Mouse (Mus musculus) spleen, postnatal 4 days (tissue): ENCODE measurements around the gene Tmem17.
A peak's percentile ranks its signal among the peaks of the same experiment; 100 is the strongest.

Source experiments
- DNase-seq, 2 experiments: peaks; one replicate each; pipeline ENCODE4 v3.0.0; 2022; ENCODE audit warnings: low spot score in 2 of 2

Gene Tmem17

DNA sequence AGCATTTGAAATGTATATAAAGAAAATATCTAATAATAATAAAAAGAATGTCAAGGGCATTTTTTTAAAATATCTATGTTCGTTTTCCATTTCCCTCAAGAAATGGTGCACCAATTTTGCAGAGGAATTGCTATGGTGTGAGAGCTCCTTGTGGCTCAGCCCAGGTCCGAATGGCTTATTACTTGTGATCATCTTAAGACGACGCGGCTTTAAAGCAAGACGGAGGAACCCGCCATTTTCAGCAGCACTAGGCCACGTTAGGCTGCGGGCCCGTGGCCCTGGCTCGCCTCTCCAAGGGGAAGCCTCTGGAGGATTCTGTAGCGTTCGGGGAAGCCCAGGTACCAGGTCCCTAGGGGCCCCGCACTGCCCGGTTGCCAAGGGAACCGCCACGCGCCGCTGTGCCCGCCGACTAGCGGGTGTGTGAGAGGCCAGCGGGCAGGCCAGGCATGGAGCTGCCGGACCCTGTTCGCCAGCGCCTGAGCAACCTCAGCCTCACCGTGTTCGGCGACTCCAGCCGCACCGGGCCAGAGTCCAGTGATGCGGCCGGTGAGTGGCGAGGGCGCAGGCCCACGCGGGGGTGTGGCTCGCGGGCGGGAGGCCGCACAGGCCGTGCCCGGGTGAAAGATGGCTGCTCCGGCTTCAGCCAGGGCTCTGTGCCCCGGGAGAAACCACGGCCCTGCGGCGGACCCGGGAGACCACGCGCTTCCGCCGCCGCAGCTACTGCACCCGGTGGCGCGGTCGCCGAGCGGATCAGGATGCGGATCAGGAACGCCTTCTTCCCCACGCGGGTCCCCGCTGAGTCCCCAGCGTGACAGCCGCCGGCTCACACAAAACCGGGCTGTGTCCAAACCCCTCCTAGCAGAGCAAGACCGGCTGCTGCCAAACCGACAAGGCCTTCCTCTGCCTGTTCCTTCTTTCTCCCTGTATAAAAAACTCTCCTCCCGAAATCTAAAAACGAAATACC is at the start of gene Tmem17:
Gene Tmem17, plus strand, starts transcription at position 51 of the 964 bp plus-strand sequence.
- DNase-seq: peak; percentile 77 to 90

DNA sequence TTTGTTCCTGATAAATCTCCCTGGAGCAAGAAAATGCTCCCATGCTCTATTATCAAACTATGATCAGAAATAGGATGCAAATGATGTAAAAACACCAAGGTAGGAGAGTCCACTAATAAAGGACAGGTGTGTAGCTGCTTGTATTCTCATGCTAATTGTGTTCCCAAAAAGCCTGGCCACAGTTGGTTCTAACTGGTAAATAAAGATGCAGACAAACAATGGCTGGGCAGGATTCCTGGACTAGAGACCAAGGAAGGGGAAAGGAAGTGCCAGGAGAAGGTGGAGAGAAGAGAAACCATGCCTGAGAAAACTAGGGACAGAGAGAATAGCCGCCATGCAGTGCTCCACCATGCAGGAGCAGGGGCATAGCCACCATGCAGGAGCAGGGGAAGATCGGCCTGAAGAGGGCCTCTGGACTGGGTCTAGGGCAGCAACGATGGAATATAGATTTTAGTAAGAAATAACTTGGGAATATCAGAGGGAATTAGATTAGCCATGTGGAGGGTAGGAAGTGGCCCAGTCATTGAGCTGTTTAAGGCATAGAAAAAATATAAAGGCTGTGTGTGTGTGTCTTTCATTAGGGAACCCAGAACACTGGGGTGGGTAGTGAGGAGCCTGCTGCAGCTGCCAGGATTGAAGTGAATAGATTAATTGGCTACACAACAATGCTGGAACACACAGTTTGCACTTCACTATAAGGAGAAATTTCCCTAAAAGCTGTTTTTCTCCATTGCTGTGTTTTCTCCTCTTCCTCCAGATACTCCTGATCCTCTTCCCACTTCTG is 31.9 kb upstream of the Tmem17 start:
- no peak for DNase-seq

GRCm38 (mm10) chr11:22481639-22482361 is 30.1 kb upstream of the Tmem17 start:
- no peak for DNase-seq

DNA sequence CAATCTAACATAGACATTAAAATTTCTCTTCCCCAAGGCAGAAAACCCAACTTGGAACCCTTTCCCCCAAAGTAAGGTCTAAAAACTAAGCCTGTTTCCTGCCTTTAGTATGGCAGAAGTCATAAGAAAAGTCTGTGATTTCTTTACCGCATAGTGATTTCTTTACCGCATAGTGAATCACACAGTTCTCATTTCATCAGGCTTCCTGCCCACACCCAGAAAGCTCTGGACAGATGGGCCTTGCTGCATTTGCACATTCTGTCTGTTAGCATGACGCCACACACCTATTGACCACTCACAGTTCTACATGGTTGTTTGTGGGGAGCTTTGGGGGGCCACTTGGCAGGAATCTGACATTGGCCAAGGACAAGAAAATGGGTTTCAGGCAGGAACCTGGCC is 29.5 kb upstream of the Tmem17 start:
- no peak for DNase-seq

DNA sequence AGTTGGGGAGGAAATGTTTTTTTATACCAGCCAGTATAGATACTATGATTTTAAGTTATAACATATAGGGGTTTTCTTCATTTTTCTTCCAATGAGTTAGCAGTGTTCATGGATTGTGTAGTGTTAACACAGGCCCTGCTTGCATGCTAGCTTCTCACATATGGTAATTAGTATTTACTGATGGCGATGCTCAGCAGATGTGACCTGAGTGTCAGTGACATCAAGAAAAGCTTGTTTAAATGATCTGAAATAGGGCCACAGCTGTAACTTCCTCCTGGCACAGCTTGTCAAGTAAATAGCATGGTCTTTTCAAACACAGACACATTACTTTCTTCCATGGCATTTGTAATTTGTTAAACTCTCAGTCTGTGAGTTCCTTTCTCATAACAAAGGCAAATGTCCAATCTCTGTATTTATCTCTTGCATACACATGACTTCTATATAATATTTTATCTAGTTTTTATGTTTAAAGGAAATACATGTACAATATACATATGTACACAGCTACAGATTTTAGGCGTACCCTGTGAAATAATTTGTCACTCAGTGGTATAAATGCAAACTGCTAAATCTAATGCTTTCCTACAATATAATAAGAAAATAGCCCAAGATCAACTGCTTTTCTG is 18.1 kb upstream of the Tmem17 start:
- no peak for DNase-seq

GRCm38 (mm10) chr11:22494941-22495340 is 16.9 kb upstream of the Tmem17 start:
- DNase-seq: no peak

DNA sequence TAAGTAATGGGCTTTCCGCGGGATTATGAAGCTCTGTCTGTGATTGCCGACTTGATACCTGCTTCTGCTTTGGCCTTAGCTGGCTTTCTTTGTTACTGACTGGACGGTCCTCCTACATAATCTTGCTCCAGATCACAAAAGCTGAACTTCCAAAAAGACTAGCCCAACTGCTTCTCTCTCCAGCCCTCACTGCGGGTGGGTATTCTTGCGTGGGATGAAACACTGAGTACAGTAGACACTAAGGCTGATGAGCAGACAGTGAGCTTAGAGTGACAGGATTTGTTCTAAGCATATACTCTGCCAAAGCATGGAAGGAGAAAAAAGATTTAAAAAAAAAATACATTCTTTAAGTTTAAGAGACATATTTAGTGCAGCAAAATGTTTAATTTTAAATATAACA is 12.5 kb upstream of the Tmem17 start:
- no peak for DNase-seq

DNA sequence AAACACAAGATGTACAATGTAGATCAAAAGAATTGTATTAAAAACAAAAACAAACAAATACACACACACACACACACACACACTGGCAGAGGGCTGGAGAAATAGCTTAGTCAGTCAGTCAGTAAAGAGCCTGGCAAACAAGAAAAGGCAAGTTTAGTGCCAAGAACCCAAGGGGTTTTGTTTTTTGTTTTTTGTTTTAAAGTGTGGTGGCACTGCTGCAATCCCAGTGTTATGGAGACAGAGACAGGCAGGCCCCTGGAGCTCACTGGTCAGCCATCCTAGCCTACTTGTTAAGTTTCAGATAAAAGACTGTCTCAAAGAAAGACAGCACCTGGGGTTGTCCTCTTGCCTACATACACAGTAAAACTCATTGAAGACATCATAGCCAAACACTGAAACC is 12.0 kb upstream of the Tmem17 start:
- no peak for DNase-seq

DNA sequence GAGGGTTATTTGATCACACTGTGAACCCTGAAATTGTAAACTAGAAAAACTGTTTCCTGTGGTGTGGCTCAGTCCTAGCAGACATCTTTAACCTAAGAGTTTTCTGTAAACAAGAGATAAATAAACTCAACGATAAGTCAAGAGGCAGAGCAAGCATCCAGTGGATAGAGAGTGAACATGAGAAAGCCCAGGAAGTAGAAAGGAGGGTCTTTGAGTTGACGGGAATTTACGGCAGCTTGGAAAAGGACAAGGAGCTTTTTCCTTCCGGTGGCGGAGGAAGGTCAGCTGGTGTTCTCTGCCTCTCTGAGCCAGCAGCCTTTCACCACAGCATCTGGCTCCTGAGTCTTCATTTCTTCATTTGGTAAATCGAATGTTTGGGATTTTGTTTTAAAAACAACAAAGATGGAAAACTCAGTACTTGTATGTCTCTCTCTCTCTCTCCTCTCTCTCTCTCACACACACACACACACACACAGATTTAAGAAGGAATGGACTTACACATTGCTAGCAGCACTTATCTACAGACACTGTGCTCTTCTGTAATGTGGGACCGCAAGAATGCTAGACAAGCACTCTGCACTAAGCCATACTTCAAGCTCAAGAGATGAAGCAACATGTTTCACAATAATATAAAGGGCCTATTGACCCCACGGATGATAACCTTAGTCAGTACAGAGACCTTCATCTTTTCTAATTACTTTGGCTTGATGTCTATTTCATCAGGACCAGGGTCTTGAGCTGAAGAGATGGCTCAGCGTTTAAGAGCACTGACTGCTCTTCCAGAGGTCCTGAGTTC is 10.9 kb upstream of the Tmem17 start:
- no peak for DNase-seq

- no peak for DNase-seq
These were observed 1.2 kb downstream of the Tmem17 start for GRCm38 (mm10) chr11:22513075-22513474.

- peak in 1 of 2 experiments; percentile 17 for DNase-seq
These were observed 3.2 kb downstream of the Tmem17 start for GRCm38 (mm10) chr11:22515061-22515460.

DNA sequence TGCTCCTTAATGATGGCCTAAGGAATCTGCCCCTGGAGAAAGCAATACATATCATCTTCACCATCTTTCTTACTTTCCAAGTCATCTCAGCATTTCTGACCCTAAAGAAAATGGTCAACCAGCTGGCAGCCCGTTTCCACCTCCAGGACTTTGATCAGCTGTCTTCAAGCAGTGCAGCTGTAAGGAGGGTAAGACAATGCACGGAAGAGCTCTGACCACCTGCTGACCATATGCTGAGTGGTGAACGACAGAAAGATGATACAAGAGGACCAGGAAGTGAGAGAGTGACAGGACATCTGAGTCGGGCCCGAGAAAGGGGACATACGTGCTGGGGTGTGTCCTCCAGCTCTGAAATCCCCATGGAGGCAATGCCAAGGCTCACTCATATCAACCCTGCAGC is 6.6 kb downstream of the Tmem17 start:
- no peak for DNase-seq

- no peak for DNase-seq
These were observed 8.4 kb downstream of the Tmem17 start for GRCm38 (mm10) chr11:22520251-22520650.

- DNase-seq: no peak
These were observed 12.7 kb downstream of the Tmem17 start for GRCm38 (mm10) chr11:22524606-22525005.

DNA sequence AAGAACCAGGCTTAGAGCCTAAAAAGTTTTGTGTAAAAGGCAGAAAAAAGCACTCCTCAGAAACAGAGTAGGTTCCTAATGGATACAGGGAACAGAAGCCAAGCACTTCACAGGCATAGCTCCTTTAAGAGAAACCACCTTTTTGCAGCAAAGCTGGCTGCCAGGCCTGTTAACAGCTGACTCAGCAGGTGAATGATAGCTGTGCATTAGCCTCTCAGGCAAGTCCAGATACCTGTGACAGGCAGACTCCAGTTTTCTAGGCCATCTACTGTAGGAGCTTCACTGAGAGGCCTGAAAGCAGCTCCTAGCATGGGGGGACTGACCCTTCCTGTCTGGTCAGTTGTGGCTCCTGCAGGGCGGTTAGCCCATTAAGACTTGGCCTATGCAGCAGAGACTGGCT is 28.7 kb downstream of the Tmem17 start:
- DNase-seq: no peak

GRCm38 (mm10) chr11:22560061-22560460 is 48.2 kb downstream of the Tmem17 start:
- no peak for DNase-seq

DNA sequence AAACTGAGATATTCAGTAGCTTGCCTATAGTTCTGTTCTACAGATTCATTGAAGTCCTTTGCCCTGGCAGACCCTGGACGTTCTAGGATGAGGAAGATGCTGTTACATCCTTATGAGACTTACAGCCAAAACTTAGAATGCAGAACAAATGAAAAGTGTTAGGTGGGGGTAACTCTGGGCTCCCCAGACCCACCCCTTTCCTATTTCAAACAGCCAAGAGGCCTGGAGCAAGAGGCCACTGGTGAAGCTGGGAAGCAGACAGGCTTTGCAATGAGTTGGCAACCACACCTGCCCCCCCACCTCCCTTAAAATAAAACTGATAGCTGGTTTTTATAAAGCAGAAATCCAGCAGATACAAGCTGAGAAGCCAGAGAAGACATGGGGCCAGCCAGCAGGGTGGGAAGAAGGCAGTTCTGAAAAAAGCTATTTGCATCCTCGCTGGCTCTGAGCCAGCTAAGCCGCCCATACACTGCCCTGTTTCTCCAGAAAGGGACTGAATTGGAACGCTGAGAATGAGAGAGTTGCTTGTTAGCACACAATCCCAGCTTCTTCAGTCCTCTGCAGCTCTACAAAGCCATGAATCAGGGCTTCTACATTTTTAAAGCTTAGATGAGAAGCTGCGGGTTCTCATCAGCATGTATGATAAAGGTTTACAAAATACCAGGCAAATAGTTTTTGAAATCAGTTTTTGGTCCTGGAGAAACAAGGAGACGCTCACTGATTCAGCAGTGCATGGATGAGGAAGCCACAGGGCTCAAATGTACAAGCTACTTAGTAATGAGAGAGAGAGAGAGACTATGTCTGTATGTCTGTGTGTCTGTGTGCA is 48.8 kb downstream of the Tmem17 start:
- no peak for DNase-seq

GRCm38 (mm10) chr11:22561329-22561592 is 49.4 kb downstream of the Tmem17 start:
- DNase-seq: no peak

- no peak for DNase-seq
These were observed 51.8 kb downstream of the Tmem17 start for GRCm38 (mm10) chr11:22563706-22564105.

GRCm38 (mm10) chr11:22564676-22565075 is 52.8 kb downstream of the Tmem17 start:
- DNase-seq: no peak
